Mouse (Mus musculus): ENCODE results near the gene Gart. TPM values are rescaled to one million over a fixed set of nuclear protein-coding genes. Genes with fewer than 3 reads are reported as not detected.

Gene Gart
- polyA plus RNA-seq, 1 experiment from 2014 or later = 72.6 TPM

- H3K9me3 ChIP-seq = no peaks in the 10 kb centered on the region
- no peak overlapping the region for H3K4me2 ChIP-seq
- H3K4me1 ChIP-seq = no peaks in the 10 kb centered on the region
- no peak overlapping the region for H3K9ac ChIP-seq
- no peaks in the 10 kb centered on the region for H3K27me3 ChIP-seq (replicated peaks)
- ATAC-seq (ENCODE audit: extremely low read depth, insufficient number of reproducible peaks, low FRiP score, low TSS enrichment) = no peak
- 62% methylated on average over 6 of the region's 6 CpGs for WGBS
- no peak overlapping the region for H3K4me3 ChIP-seq
- no peak overlapping the region for H3K27ac ChIP-seq (replicated peaks)
- peaks cover 34% of the 10 kb centered on the region for H3K36me3 ChIP-seq
Observed at GRCm38 (mm10) chr16:91587730-91588453, 58.9 kb downstream of the Gart start.

GRCm38 (mm10) chr16:91586244-91586643 is 60.5 kb downstream of the Gart start:
- Histone ChIP-seq H3K27me3 (replicated peaks) (no peaks in the 10 kb centered on the region), H3K4me1 (no peaks in the 10 kb centered on the region), H3K4me2 (no peak overlapping the region), H3K4me3 (no peak overlapping the region), H3K9me3 (no peaks in the 10 kb centered on the region), H3K36me3 (peaks cover 45% of the 10 kb centered on the region), H3K9ac (no peak overlapping the region), H3K27ac (replicated peaks) (no peak overlapping the region)
- WGBS = 81% methylated on average over 6 of the region's 6 CpGs
- ATAC-seq (ENCODE audit: extremely low read depth, insufficient number of reproducible peaks, low FRiP score, low TSS enrichment) = no peak

- no peak overlapping the region for H3K27ac ChIP-seq (replicated peaks)
- 84% methylated on average over 5 of the region's 5 CpGs for WGBS
Observed at GRCm38 (mm10) chr16:91585617-91586016, 61.1 kb downstream of the Gart start.

GRCm38 (mm10) chr16:91582307-91582706 is 64.4 kb downstream of the Gart start:
- H3K27ac ChIP-seq (replicated peaks) = no peak overlapping the region
- no peak for ATAC-seq (ENCODE audit: extremely low read depth, insufficient number of reproducible peaks, low FRiP score, low TSS enrichment)
- WGBS = 78% methylated on average over 2 of the region's 2 CpGs
- H3K4me2 ChIP-seq = no peak overlapping the region
- no peaks in the 10 kb centered on the region for H3K9me3 ChIP-seq
- no peak overlapping the region for H3K9ac ChIP-seq
- no peaks in the 10 kb centered on the region for H3K4me1 ChIP-seq
- peaks cover 63% of the 10 kb centered on the region for H3K36me3 ChIP-seq
- H3K27me3 ChIP-seq (replicated peaks) = no peaks in the 10 kb centered on the region
- no peak overlapping the region for H3K4me3 ChIP-seq

More at GRCm38 (mm10) chr16:91585617-91586016, 61.1 kb downstream of the Gart start:
- Histone ChIP-seq H3K36me3 (peaks cover 51% of the 10 kb centered on the region), H3K4me3 (no peak overlapping the region), H3K4me2 (no peak overlapping the region), H3K27me3 (replicated peaks) (no peaks in the 10 kb centered on the region), H3K4me1 (no peaks in the 10 kb centered on the region), H3K9ac (no peak overlapping the region), H3K9me3 (no peaks in the 10 kb centered on the region)
- ATAC-seq (ENCODE audit: extremely low read depth, insufficient number of reproducible peaks, low FRiP score, low TSS enrichment) = no peak

DNA sequence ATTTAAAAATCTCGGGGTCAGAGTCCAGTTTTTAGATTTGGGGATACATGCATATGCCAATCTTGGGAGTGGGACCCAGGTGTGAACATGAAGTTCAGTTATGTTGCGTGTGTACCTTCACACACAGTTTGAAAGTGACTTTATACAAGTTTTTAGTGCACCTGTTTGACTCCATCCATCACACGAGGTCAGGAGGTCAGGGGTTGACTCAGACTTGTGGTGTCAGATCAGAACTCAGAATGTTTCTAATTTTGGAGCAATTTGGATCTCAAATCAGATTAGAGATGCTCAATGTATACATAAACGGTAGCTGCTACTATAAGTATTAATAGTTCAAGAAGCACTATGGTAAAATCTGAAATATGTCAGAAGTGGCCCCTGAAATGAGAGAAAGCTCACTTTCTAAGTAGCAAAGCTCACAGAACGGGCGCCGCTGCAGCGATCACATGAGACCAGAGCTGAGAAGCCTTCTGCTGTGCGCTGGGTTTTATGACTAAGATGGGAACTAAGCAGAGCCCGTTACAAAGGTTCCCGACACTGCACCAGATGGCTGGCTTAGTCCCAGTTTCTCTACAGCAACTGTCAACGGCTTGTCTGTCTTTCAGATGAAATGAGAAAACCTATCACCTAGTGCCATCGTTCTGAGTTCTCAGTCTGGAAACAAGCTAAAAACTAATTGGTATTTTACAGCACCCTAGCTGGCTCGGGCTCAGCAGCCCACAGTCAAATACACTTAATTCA is 67.6 kb downstream of the Gart start:
- Histone ChIP-seq H3K9me3 (no peaks in the 10 kb centered on the region), H3K27me3 (replicated peaks) (no peaks in the 10 kb centered on the region), H3K27ac (replicated peaks) (no peak overlapping the region), H3K36me3 (peaks cover 58% of the 10 kb centered on the region), H3K9ac (no peak overlapping the region), H3K4me3 (no peak overlapping the region), H3K4me1 (0 out of 2 replicates have a peak, but pooled peaks cover 4% of the 10 kb centered on the region), H3K4me2 (no peak overlapping the region)
- ATAC-seq (ENCODE audit: extremely low read depth, insufficient number of reproducible peaks, low FRiP score, low TSS enrichment) = no peak
- 77% methylated on average over 14 of the region's 14 CpGs for WGBS

- H3K9me3 ChIP-seq = no peaks in the 10 kb centered on the region
- no peaks in the 10 kb centered on the region for H3K27me3 ChIP-seq (replicated peaks)
- H3K27ac ChIP-seq (replicated peaks) = no peak overlapping the region
- no peak overlapping the region for H3K4me2 ChIP-seq
- H3K36me3 ChIP-seq = peaks cover 30% of the 10 kb centered on the region
- no peak overlapping the region for H3K4me3 ChIP-seq
- 61% methylated on average over 13 of the region's 13 CpGs for WGBS
- H3K4me1 ChIP-seq = 0 out of 2 replicates have a peak, but pooled peaks cover 4% of the 10 kb centered on the region
- no peak overlapping the region; the same call in 1 of the 2 replicates for H3K9ac ChIP-seq
- ATAC-seq (ENCODE audit: extremely low read depth, insufficient number of reproducible peaks, low FRiP score, low TSS enrichment) = no peak
Observed at GRCm38 (mm10) chr16:91575151-91575550, 71.6 kb downstream of the Gart start.

Other genes with a start within 250 kb of the Gart start
- gene Il10rb, start 240.8 kb downstream of the Gart start, polyA plus RNA-seq (2015; fragmentation: Nextera tagmentation; extraction: Ambion mirVana) = 44.8 and 48.9 TPM in 2 replicates
- 33.1 and 37.9 TPM in 2 replicates for gene Ifnar1, start 161.7 kb downstream of the Gart start, polyA plus RNA-seq (2015; fragmentation: Nextera tagmentation; extraction: Ambion mirVana)
- gene Ifngr2, start 99.9 kb downstream of the Gart start, polyA plus RNA-seq (2015; fragmentation: Nextera tagmentation; extraction: Ambion mirVana) = 103 and 108 TPM in 2 replicates
- 45.9 and 56.5 TPM in 2 replicates for gene Tmem50b, start 49.2 kb downstream of the Gart start, polyA plus RNA-seq (2015; fragmentation: Nextera tagmentation; extraction: Ambion mirVana)
- gene Dnajc28, start 27.9 kb downstream of the Gart start, polyA plus RNA-seq (2015; fragmentation: Nextera tagmentation; extraction: Ambion mirVana) = 3.5 and 4.7 TPM in 2 replicates
- 76.4 and 78.3 TPM in 2 replicates for gene Son, start 554 bp upstream of the Gart start, polyA plus RNA-seq (2015; fragmentation: Nextera tagmentation; extraction: Ambion mirVana)
- gene Donson, start 41.8 kb upstream of the Gart start, polyA plus RNA-seq (2015; fragmentation: Nextera tagmentation; extraction: Ambion mirVana) = 13.9 and 15.0 TPM in 2 replicates
- 51.4 and 58.5 TPM in 2 replicates for gene Cryzl1, start 82.0 kb upstream of the Gart start, polyA plus RNA-seq (2015; fragmentation: Nextera tagmentation; extraction: Ambion mirVana)
- gene Itsn1, start 82.3 kb upstream of the Gart start, polyA plus RNA-seq (2015; fragmentation: Nextera tagmentation; extraction: Ambion mirVana) = 19.5 and 20.0 TPM in 2 replicates

Measured in heart, embryonic 13.5 days (tissue).